Mouse (Mus musculus) midbrain, embryonic 12.5 days (tissue): Measurements from ENCODE around the gene Pecam1. TPM values are rescaled to one million over a fixed set of nuclear protein-coding genes. Genes with fewer than 3 reads are reported as not detected.
"Not testable (repeated sequence)": the region's sequence is repeated elsewhere in the genome, so short reads cannot be mapped to it uniquely, and the experiment has no call there.

Experiments
- ATAC-seq: fragments of 200-750 bp; cut with Nextera tagmentation; 2 replicates; pipeline ENCODE4 v1.8.0; 2017; ENCODE audit warnings: low read depth, moderate TSS enrichment, moderate library complexity; ENCODE audit not compliant: low FRiP score
- H3K27ac ChIP-seq: fragments of 300-500 bp; sonication (generic); replicated peaks from 2 replicates; pipeline ENCODE4 v1.5.1; 2016; ENCODE audit warnings: mild to moderate bottlenecking
- H3K27me3 ChIP-seq: fragments of 300-500 bp; sonication (generic); 2 replicates; pipeline ENCODE4 v1.6.1; 2016; ENCODE audit warnings: mild to moderate bottlenecking
- H3K36me3 ChIP-seq: fragments of 300-500 bp; sonication (generic); 2 replicates; pipeline ENCODE4 v1.6.1; 2016
- H3K4me1 ChIP-seq: fragments of 300-500 bp; sonication (generic); 2 replicates; pipeline ENCODE4 v1.6.1; 2016
- H3K4me2 ChIP-seq: fragments of 300-500 bp; sonication (generic); replicated peaks from 2 replicates; pipeline ENCODE4 v1.6.1; 2016; ENCODE audit warnings: mild to moderate bottlenecking, moderate library complexity
- H3K4me3 ChIP-seq: fragments of 300-500 bp; sonication (generic); 2 replicates; pipeline ENCODE4 v1.5.1; 2016; ENCODE audit warnings: mild to moderate bottlenecking
- H3K9ac ChIP-seq: fragments of 300-500 bp; sonication (generic); replicated peaks from 2 replicates; pipeline ENCODE4 v1.6.1; 2016; ENCODE audit warnings: mild to moderate bottlenecking, moderate library complexity
- H3K9me3 ChIP-seq: fragments of 300-500 bp; sonication (generic); 2 replicates; pipeline ENCODE4 v1.6.1; 2016; ENCODE audit warnings: mild to moderate bottlenecking
- WGBS: fragments of 180-500 bp; shearing (Covaris S2); methylation state at CpG from one replicate; pipeline ENCODE4 v1.1.7; 2016; 5-methylcytosine and 5-hydroxymethylcytosine counted together
- polyA plus RNA-seq: library from polyadenylated mRNA; unstranded; fragments of >200 nt; fragmentation: Nextera tagmentation; extraction: Ambion mirVana; gene quantifications from 2 replicates; pipeline ENCODE4 v1.2.1, GENCODE M21; 2016

Pecam1 gene
- polyA plus RNA-seq, 1 experiment from 2014 or later, result 19.4 TPM

- not testable (repeated sequence) for ATAC-seq, H3K4me2 ChIP-seq, H3K27me3 ChIP-seq, H3K27ac ChIP-seq, H3K9ac ChIP-seq, H3K9me3 ChIP-seq, H3K4me3 ChIP-seq
- H3K4me1 ChIP-seq, result peaks cover 22% of the 10 kb centered on the region
- 90% methylated on average over 7 of the region's 7 CpGs for WGBS
- H3K36me3 ChIP-seq, result peaks cover 65% of the 10 kb centered on the region
Observed at GRCm38 (mm10) chr11:106782271-106782670, 31.8 kb upstream of the Pecam1 start.

- Histone ChIP-seq H3K9me3 (no peaks in the 10 kb centered on the region), H3K36me3 (peaks cover 67% of the 10 kb centered on the region), H3K27ac (no peak overlapping the region), H3K4me2 (no peak overlapping the region), H3K27me3 (no peaks in the 10 kb centered on the region), H3K9ac (no peak overlapping the region), H3K4me1 (peaks cover 16% of the 10 kb centered on the region), H3K4me3 (no peak overlapping the region)
- WGBS, result 79% methylated on average over 6 of the region's 6 CpGs
- ATAC-seq, result no peak
Observed at GRCm38 (mm10) chr11:106780590-106781220, 30.3 kb upstream of the Pecam1 start.

- peaks cover 10% of the 10 kb centered on the region; the same call in 1 of the 2 replicates for H3K4me1 ChIP-seq
- H3K9ac ChIP-seq, result no peak overlapping the region
- peaks cover 67% of the 10 kb centered on the region for H3K36me3 ChIP-seq
- no peak overlapping the region for H3K4me3 ChIP-seq
- ATAC-seq, result no peak
- H3K9me3 ChIP-seq, result no peaks in the 10 kb centered on the region
- WGBS, result 63% methylated on average over 4 of the region's 4 CpGs
- H3K27me3 ChIP-seq, result no peaks in the 10 kb centered on the region
- H3K4me2 ChIP-seq, result peak overlapping the region; percentile 90; the same call in 1 of the 2 replicates
- H3K27ac ChIP-seq, result peak overlapping the region; percentile 87
Observed at GRCm38 (mm10) chr11:106780089-106780425, 29.6 kb upstream of the Pecam1 start.

GRCm38 (mm10) chr11:106779388-106780088, 29.1 kb upstream of the Pecam1 start, which contains the start of gene Polg2:
Polg2 (minus strand) TSS chr11:106779537.
- Histone ChIP-seq H3K27me3 (no peaks in the 10 kb centered on the region), H3K9ac (peak within 1 kb of the TSS; percentile 80), H3K4me2 (peak within 1 kb of the TSS; percentile 90), H3K27ac (peak within 1 kb of the TSS; percentile 87), H3K4me3 (peak within 1 kb of the TSS; percentile 62), H3K4me1 (peaks cover 10% of the 10 kb centered on the region; the same call in 1 of the 2 replicates), H3K36me3 (peaks cover 67% of the 10 kb centered on the region), H3K9me3 (no peaks in the 10 kb centered on the region)
- WGBS, result 3% methylated on average over 30 of the region's 30 CpGs
- peak; percentile 99 for ATAC-seq

GRCm38 (mm10) chr11:106778589-106779387, 28.4 kb upstream of the Pecam1 start:
- Histone ChIP-seq H3K4me2 (peak overlapping the region; percentile 90), H3K4me3 (peak overlapping the region; percentile 62), H3K27me3 (no peaks in the 10 kb centered on the region), H3K4me1 (peaks cover 5% of the 10 kb centered on the region; the same call in 1 of the 2 replicates), H3K36me3 (peaks cover 67% of the 10 kb centered on the region), H3K27ac (peak overlapping the region; percentile 87), H3K9ac (peak overlapping the region; percentile 80), H3K9me3 (no peaks in the 10 kb centered on the region)
- no peak; the same call in none of the 2 replicates for ATAC-seq
- WGBS, result 3% methylated on average over 39 of the region's 39 CpGs

GRCm38 (mm10) chr11:106778132-106778531, 27.7 kb upstream of the Pecam1 start:
- H3K4me3 ChIP-seq, result no peak overlapping the region
- no peaks in the 10 kb centered on the region for H3K9me3 ChIP-seq
- H3K9ac ChIP-seq, result no peak overlapping the region
- no peaks in the 10 kb centered on the region for H3K27me3 ChIP-seq
- 91% methylated on average over 7 of the region's 7 CpGs for WGBS
- no peak overlapping the region for H3K27ac ChIP-seq
- H3K4me2 ChIP-seq, result no peak overlapping the region; the same call in 1 of the 2 replicates
- H3K4me1 ChIP-seq, result peaks cover 5% of the 10 kb centered on the region; the same call in 1 of the 2 replicates
- peaks cover 67% of the 10 kb centered on the region for H3K36me3 ChIP-seq
- no peak for ATAC-seq

- H3K4me2 ChIP-seq, result no peak overlapping the region
- no peaks in the 10 kb centered on the region for H3K27me3 ChIP-seq
- 90% methylated on average over 3 of the region's 3 CpGs for WGBS
- ATAC-seq, result no peak
- no peaks in the 10 kb centered on the region for H3K9me3 ChIP-seq
- no peak overlapping the region for H3K27ac ChIP-seq
- no peak overlapping the region for H3K9ac ChIP-seq
- peaks cover 67% of the 10 kb centered on the region for H3K36me3 ChIP-seq
- H3K4me3 ChIP-seq, result no peak overlapping the region
- H3K4me1 ChIP-seq, result peaks cover 5% of the 10 kb centered on the region; the same call in 1 of the 2 replicates
Observed at GRCm38 (mm10) chr11:106777395-106777794, 27.0 kb upstream of the Pecam1 start.

GRCm38 (mm10) chr11:106776960-106777359, 26.5 kb upstream of the Pecam1 start:
- Histone ChIP-seq H3K4me2 (no peak overlapping the region), H3K9me3 (no peaks in the 10 kb centered on the region), H3K9ac (no peak overlapping the region), H3K27me3 (no peaks in the 10 kb centered on the region), H3K27ac (no peak overlapping the region), H3K4me1 (peaks cover 5% of the 10 kb centered on the region; the same call in 1 of the 2 replicates), H3K36me3 (peaks cover 67% of the 10 kb centered on the region), H3K4me3 (no peak overlapping the region)
- 95% methylated on average over 4 of the region's 4 CpGs for WGBS
- ATAC-seq, result no peak

GRCm38 (mm10) chr11:106773061-106773460, 22.6 kb upstream of the Pecam1 start:
- Histone ChIP-seq H3K9ac (no peak overlapping the region), H3K4me2 (no peak overlapping the region), H3K36me3 (peaks cover 78% of the 10 kb centered on the region), H3K4me3 (no peak overlapping the region), H3K4me1 (0 out of 2 replicates have a peak, but pooled peaks cover 2% of the 10 kb centered on the region), H3K9me3 (no peaks in the 10 kb centered on the region), H3K27me3 (no peaks in the 10 kb centered on the region), H3K27ac (no peak overlapping the region)
- 93% methylated on average over 9 of the region's 9 CpGs for WGBS
- no peak for ATAC-seq

- no peak overlapping the region for H3K9ac ChIP-seq
- no peak overlapping the region for H3K4me2 ChIP-seq
- ATAC-seq, result no peak
- H3K4me3 ChIP-seq, result no peak overlapping the region
- no peaks in the 10 kb centered on the region for H3K4me1 ChIP-seq
- H3K27ac ChIP-seq, result no peak overlapping the region
- peaks cover 88% of the 10 kb centered on the region for H3K36me3 ChIP-seq
- H3K9me3 ChIP-seq, result peaks cover 5% of the 10 kb centered on the region
- 95% methylated on average over 9 of the region's 9 CpGs for WGBS
- no peaks in the 10 kb centered on the region for H3K27me3 ChIP-seq
Observed at GRCm38 (mm10) chr11:106770195-106770974, 20.0 kb upstream of the Pecam1 start.

GRCm38 (mm10) chr11:106767516-106767915, 17.1 kb upstream of the Pecam1 start:
- no peaks in the 10 kb centered on the region; the same call in 1 of the 2 replicates for H3K4me1 ChIP-seq
- no peak for ATAC-seq
- H3K27me3 ChIP-seq, result no peaks in the 10 kb centered on the region
- H3K27ac ChIP-seq, result no peak overlapping the region
- H3K4me3 ChIP-seq, result no peak overlapping the region
- peaks cover 5% of the 10 kb centered on the region for H3K9me3 ChIP-seq
- H3K36me3 ChIP-seq, result peaks cover 59% of the 10 kb centered on the region
- H3K4me2 ChIP-seq, result no peak overlapping the region
- 89% methylated on average over 4 of the region's 4 CpGs for WGBS
- H3K9ac ChIP-seq, result no peak overlapping the region
